Mouse (Mus musculus) small intestine, adult 2 months (tissue): ENCODE data around the gene Gm42420.

Experiments
- CTCF ChIP-seq: fragments of 200-500 bp; IDR thresholded peaks from 2 replicates; pipeline ENCODE4 v1.5.1; 2012; ENCODE audit warnings: low read depth, mild to moderate bottlenecking, control low read depth, inconsistent platforms, low read length, moderate library complexity, mixed read lengths; ENCODE audit not compliant: insufficient replicate concordance, insufficient read length; ENCODE audit errors: extremely low read depth
- POLR2A ChIP-seq: fragments of 200-500 bp; IDR thresholded peaks from 2 replicates; pipeline ENCODE4 v1.6.1; 2012; ENCODE audit warnings: low read depth, mild to moderate bottlenecking, control low read depth, inconsistent platforms, low read length, moderate library complexity

DNA sequence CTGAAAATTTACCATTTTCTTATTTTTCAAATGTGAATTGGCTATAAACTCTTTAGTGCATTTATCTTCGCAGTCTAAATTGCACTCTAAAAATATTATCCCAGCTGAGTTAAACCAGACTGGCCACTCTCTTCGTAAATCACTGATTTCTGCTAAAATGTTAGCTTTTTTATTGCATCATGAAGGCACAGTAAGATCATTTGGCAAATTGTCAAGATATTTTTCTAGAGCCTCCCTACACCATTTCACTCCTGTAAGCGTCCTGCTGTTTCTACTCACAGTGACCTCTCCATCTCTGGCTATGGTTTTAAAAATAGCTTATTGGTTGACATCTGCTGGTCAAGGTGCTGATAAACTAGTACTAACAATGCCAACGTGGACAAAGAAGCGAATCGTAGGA is 20.5 kb downstream of the Gm42420 start:
- no peak for TF ChIP-seq CTCF
- no peak for TF ChIP-seq POLR2A
